Mouse (Mus musculus) cortical plate, adult 2 months (tissue): Measurements from ENCODE around the gene Tex101.

Experiments used
- CTCF ChIP-seq: fragments of 200-500 bp; IDR thresholded peaks from 2 replicates; pipeline ENCODE4 v1.5.1; 2011; ENCODE audit warnings: mild to moderate bottlenecking, control low read depth, low read length; ENCODE audit not compliant: insufficient read depth; ENCODE audit errors: extremely low read depth
- POLR2A ChIP-seq: fragments of 200-500 bp; IDR thresholded peaks from 2 replicates; pipeline ENCODE4 v1.6.1; 2011; ENCODE audit warnings: mild to moderate bottlenecking, low read length, control low read depth; ENCODE audit not compliant: insufficient read depth; ENCODE audit errors: extremely low read depth

- TF ChIP-seq CTCF (peak; percentile 68), POLR2A (no peak)
Measured at GRCm38 (mm10) chr7:24653681-24654080, 22.8 kb downstream of the Tex101 start.
